Mouse (Mus musculus): Measurements from ENCODE around the gene Slc38a5. TPM values are rescaled to one million over a fixed set of nuclear protein-coding genes. Genes with fewer than 3 reads are reported as not detected.

The Slc38a5 gene
- polyA plus RNA-seq, 1 experiment from 2014 or later = 98.9 TPM

Other genes starting within 250 kb of the Slc38a5 start
- 67.2 and 68.0 TPM in 2 replicates for gene Suv39h1, start 196.4 kb upstream of the Slc38a5 start, polyA plus RNA-seq (2015; fragmentation: Nextera tagmentation; extraction: Ambion mirVana)
- gene Was, start 180.6 kb upstream of the Slc38a5 start, polyA plus RNA-seq (2015; fragmentation: Nextera tagmentation; extraction: Ambion mirVana) = 0.26 and 0.62 TPM in 2 replicates
- 20.9 and 24.2 TPM in 2 replicates for gene Wdr13, start 138.2 kb upstream of the Slc38a5 start, polyA plus RNA-seq (2015; fragmentation: Nextera tagmentation; extraction: Ambion mirVana)
- gene Rbm3, start 125.3 kb upstream of the Slc38a5 start, polyA plus RNA-seq (2015; fragmentation: Nextera tagmentation; extraction: Ambion mirVana) = 508 and 532 TPM in 2 replicates
- 12.8 and 14.8 TPM in 2 replicates for gene Tbc1d25, start 95.0 kb upstream of the Slc38a5 start, polyA plus RNA-seq (2015; fragmentation: Nextera tagmentation; extraction: Ambion mirVana)
- 33.8 and 41.1 TPM in 2 replicates for gene Ebp, start 77.6 kb upstream of the Slc38a5 start, polyA plus RNA-seq (2015; fragmentation: Nextera tagmentation; extraction: Ambion mirVana)
- 10.2 and 11.6 TPM in 2 replicates for gene Porcn, start 64.6 kb upstream of the Slc38a5 start, polyA plus RNA-seq (2015; fragmentation: Nextera tagmentation; extraction: Ambion mirVana)
- gene Ftsj1, start 18.7 kb upstream of the Slc38a5 start, polyA plus RNA-seq (2015; fragmentation: Nextera tagmentation; extraction: Ambion mirVana) = 52.8 and 53.0 TPM in 2 replicates
- not detected in 2 replicates for gene Ssxb10, start 56.3 kb downstream of the Slc38a5 start, polyA plus RNA-seq (2015; fragmentation: Nextera tagmentation; extraction: Ambion mirVana)
- not detected in 2 replicates for gene Ssxb9, start 95.8 kb downstream of the Slc38a5 start, polyA plus RNA-seq (2015; fragmentation: Nextera tagmentation; extraction: Ambion mirVana)
- gene Ssxb1, start 142.2 kb downstream of the Slc38a5 start, polyA plus RNA-seq (2015; fragmentation: Nextera tagmentation; extraction: Ambion mirVana) = not detected in 2 replicates
- gene Ssxb2, start 190.6 kb downstream of the Slc38a5 start, polyA plus RNA-seq (2015; fragmentation: Nextera tagmentation; extraction: Ambion mirVana) = not detected in 2 replicates